Mouse (Mus musculus) monocyte, adult 59 days (primary cell): ENCODE measurements around the gene Fpr3. TPM values are rescaled to one million over a fixed set of nuclear protein-coding genes. Genes with fewer than 3 reads are reported as not detected.

Experiments used
- total RNA-seq, 2 experiments: library from RNA; stranded (reverse); gene quantifications; one replicate each; pipeline ENCODE4 v1.2.4; 2023

The Fpr3 gene
- total RNA-seq: not detected

GRCm38 (mm10) chr17:17887774-17888248, at the start of gene Fpr3, which contains the start of gene Fpr2:
Gene Fpr3 (plus strand): TSS chr17:17887852.
Gene Fpr2 (plus strand): TSS chr17:17887824.

GRCm38 (mm10) chr17:17855064-17855838, 32.4 kb upstream of the Fpr3 start, which contains the start of gene Has1:
Gene Has1 (minus strand): TSS chr17:17855205.

GRCm38 (mm10) chr17:17883840-17884239, 3.8 kb upstream of the Fpr3 start, which contains the start of gene Fpr1:
Gene Fpr1 (minus strand): TSS chr17:17883940.

Other genes with a start within 250 kb of the Fpr3 start
- gene Vmn2r90, start 184.1 kb upstream of the Fpr3 start, total RNA-seq: not detected
- 1 to 10 TPM; 4.0 to 5.0 TPM for gene Spaca6, start 60.7 kb upstream of the Fpr3 start, total RNA-seq
- gene Has1, start 32.6 kb upstream of the Fpr3 start, total RNA-seq: not detected
- gene Fpr1, start 3.9 kb upstream of the Fpr3 start, total RNA-seq: 10 to 100 TPM; 23.2 to 24.9 TPM
- gene Fpr2, start within 50 bp of the Fpr3 start, total RNA-seq: 10 to 100 TPM; 56.8 to 65.9 TPM
- not detected for gene Fpr-rs4, start 133.9 kb downstream of the Fpr3 start, total RNA-seq
- not detected for gene Vmn2r124, start 161.6 kb downstream of the Fpr3 start, total RNA-seq
- gene Vmn2r91, start 197.2 kb downstream of the Fpr3 start, total RNA-seq: not detected